Mouse (Mus musculus) myocyte (in vitro differentiated cells): Measurements from ENCODE around the gene Napepld. TPM values are rescaled to one million over a fixed set of nuclear protein-coding genes. Genes with fewer than 3 reads are reported as not detected.

Source experiments
- H3K27me3 ChIP-seq: one replicate; pipeline ENCODE4 v1.6.1; 2011; ENCODE audit not compliant: control insufficient read depth, insufficient read depth, insufficient read length
- H3K36me3 ChIP-seq: one replicate; pipeline ENCODE4 v1.6.1; 2011; ENCODE audit not compliant: control insufficient read depth, insufficient read depth
- H3K4me2 ChIP-seq: one replicate; pipeline ENCODE4 v1.6.1; 2011; ENCODE audit warnings: low read depth, control low read depth
- H3K4me3 ChIP-seq: one replicate; pipeline ENCODE4 v1.5.1; 2011; ENCODE audit warnings: mild to moderate bottlenecking, control low read depth, moderate library complexity
- H3K79me2 ChIP-seq: one replicate; pipeline ENCODE4 v1.6.1; 2011; ENCODE audit not compliant: control insufficient read depth, insufficient read depth
- H3ac ChIP-seq: one replicate; pipeline ENCODE4 v1.6.1; 2011; ENCODE audit not compliant: control insufficient read depth, insufficient read length
- CEBPB ChIP-seq: IDR thresholded peaks from 2 replicates; pipeline ENCODE4 v1.6.1; 2011; ENCODE audit warnings: mild to moderate bottlenecking, moderate library complexity; ENCODE audit not compliant: poor library complexity, insufficient read depth, severe bottlenecking
- E2F4 ChIP-seq: IDR thresholded peaks from one replicate; pipeline ENCODE4 v1.6.1; 2011; ENCODE audit warnings: mild to moderate bottlenecking, control low read depth, moderate library complexity; ENCODE audit not compliant: insufficient read depth
- MAX ChIP-seq: IDR thresholded peaks from one replicate; pipeline ENCODE4 v1.6.1; 2011; ENCODE audit warnings: low read depth, mild to moderate bottlenecking, control low read depth
- MYOD1 ChIP-seq, 3 experiments: IDR thresholded peaks; one replicate each; pipeline ENCODE4 v1.6.1; 2011; ENCODE audit warnings: control low read depth in 2 of 3, low read depth in 2 of 3, mild to moderate bottlenecking in 2 of 3, moderate library complexity in 1 of 3; ENCODE audit not compliant: insufficient read length in 2 of 3, control insufficient read depth in 1 of 3
- MYOG ChIP-seq, 3 experiments: IDR thresholded peaks; one replicate each; pipeline ENCODE4 v1.6.1; 2011; ENCODE audit warnings: control low read depth in 2 of 3, low read depth in 2 of 3, mild to moderate bottlenecking in 2 of 3; ENCODE audit not compliant: insufficient read length in 2 of 3, control insufficient read depth in 1 of 3, insufficient read depth in 1 of 3
- POLR2A ChIP-seq: IDR thresholded peaks from one replicate; pipeline ENCODE4 v1.6.1; 2011; ENCODE audit warnings: low read depth, mild to moderate bottlenecking, control low read depth, moderate library complexity; ENCODE audit not compliant: insufficient read length
- POLR2AphosphoS2 ChIP-seq: IDR thresholded peaks from one replicate; pipeline ENCODE4 v1.6.1; 2011; ENCODE audit warnings: low read depth, control low read depth; ENCODE audit not compliant: insufficient read length
- REST ChIP-seq: IDR thresholded peaks from one replicate; pipeline ENCODE4 v1.6.1; 2011; ENCODE audit warnings: mild to moderate bottlenecking, control low read depth, moderate library complexity; ENCODE audit not compliant: insufficient read depth, insufficient read length
- SRF ChIP-seq: IDR thresholded peaks from one replicate; pipeline ENCODE4 v1.6.1; 2011; ENCODE audit warnings: low read depth; ENCODE audit not compliant: control insufficient read depth, insufficient read length
- TCF12 ChIP-seq: IDR thresholded peaks from one replicate; pipeline ENCODE4 v1.6.1; 2011; ENCODE audit warnings: mild to moderate bottlenecking, control low read depth; ENCODE audit not compliant: poor library complexity, insufficient read depth, severe bottlenecking
- TCF3 ChIP-seq: IDR thresholded peaks from one replicate; pipeline ENCODE4 v1.6.1; 2011; ENCODE audit warnings: low read depth, control low read depth; ENCODE audit not compliant: insufficient read length
- USF1 ChIP-seq: IDR thresholded peaks from one replicate; pipeline ENCODE4 v1.6.1; 2011; ENCODE audit warnings: low read depth, mild to moderate bottlenecking, control low read depth, moderate library complexity
- polyA plus RNA-seq: library from polyadenylated mRNA; unstranded; fragments of >200 nt; fragmentation: generic; extraction: Trizol; gene quantifications from one replicate; pipeline ENCODE4 v1.2.1, GENCODE M21; 2012; ENCODE audit warnings: missing spikeins

Gene Napepld
- polyA plus RNA-seq, 1 experiment, result 0.66 TPM

GRCm38 (mm10) chr5:21724427-21724826, 23.2 kb upstream of the Napepld start:
- Histone ChIP-seq H3K36me3 (no peaks in the 10 kb centered on the region), H3K4me2 (no peak overlapping the region), H3ac (no peak overlapping the region), H3K4me3 (no peak overlapping the region), H3K27me3 (no peaks in the 10 kb centered on the region), H3K79me2 (no peaks in the 10 kb centered on the region)
- TF ChIP-seq SRF (no peak), MYOD1 (IDR thresholded peaks at IDR 0.05; ENCODE audit: control insufficient read depth in 1 of 3, insufficient read length in 2 of 3, low read depth in 2 of 3) (no peak), E2F4 (no peak), MAX (no peak), POLR2A (no peak), TCF12 (no peak), USF1 (no peak), MYOG (IDR thresholded peaks at IDR 0.05; ENCODE audit: control insufficient read depth in 1 of 3, insufficient read depth in 1 of 3, insufficient read length in 2 of 3, low read depth in 2 of 3) (no peak), REST (no peak), POLR2AphosphoS2 (no peak), TCF3 (no peak), CEBPB (no peak)

- H3K4me3 ChIP-seq, result no peak overlapping the region
- H3K36me3 ChIP-seq, result no peaks in the 10 kb centered on the region
- H3K4me2 ChIP-seq, result no peak overlapping the region
- TF ChIP-seq REST, result no peak
- H3K27me3 ChIP-seq, result no peaks in the 10 kb centered on the region
- H3K79me2 ChIP-seq, result no peaks in the 10 kb centered on the region
- no peak overlapping the region for H3ac ChIP-seq
Observed at GRCm38 (mm10) chr5:21719209-21719608, 18.0 kb upstream of the Napepld start.

- Histone ChIP-seq H3K4me2 (no peak overlapping the region), H3K27me3 (no peaks in the 10 kb centered on the region), H3K36me3 (no peaks in the 10 kb centered on the region), H3K79me2 (no peaks in the 10 kb centered on the region), H3ac (no peak overlapping the region), H3K4me3 (no peak overlapping the region)
- TF ChIP-seq MYOD1 (IDR thresholded peaks at IDR 0.05; ENCODE audit: control insufficient read depth in 1 of 3, insufficient read length in 2 of 3, low read depth in 2 of 3) (no peak), POLR2A (no peak), SRF (no peak), TCF12 (no peak), USF1 (no peak), POLR2AphosphoS2 (no peak), TCF3 (no peak), MAX (no peak), MYOG (IDR thresholded peaks at IDR 0.05; ENCODE audit: control insufficient read depth in 1 of 3, insufficient read depth in 1 of 3, insufficient read length in 2 of 3, low read depth in 2 of 3) (no peak), E2F4 (no peak), REST (no peak), CEBPB (no peak)
Observed at GRCm38 (mm10) chr5:21718546-21718945, 17.4 kb upstream of the Napepld start.

- Histone ChIP-seq H3ac (no peak overlapping the region), H3K4me3 (no peak overlapping the region), H3K27me3 (no peaks in the 10 kb centered on the region), H3K36me3 (no peaks in the 10 kb centered on the region), H3K4me2 (no peak overlapping the region), H3K79me2 (no peaks in the 10 kb centered on the region)
- TF ChIP-seq POLR2A (no peak), MAX (no peak), TCF12 (no peak), POLR2AphosphoS2 (no peak), MYOD1 (IDR thresholded peaks at IDR 0.05; ENCODE audit: control insufficient read depth in 1 of 3, insufficient read length in 2 of 3, low read depth in 2 of 3) (no peak), SRF (no peak), REST (no peak), USF1 (no peak), CEBPB (no peak), MYOG (IDR thresholded peaks at IDR 0.05; ENCODE audit: control insufficient read depth in 1 of 3, insufficient read depth in 1 of 3, insufficient read length in 2 of 3, low read depth in 2 of 3) (no peak), TCF3 (no peak), E2F4 (no peak)
Observed at GRCm38 (mm10) chr5:21717165-21717715, 16.0 kb upstream of the Napepld start.

GRCm38 (mm10) chr5:21714447-21714846, 13.3 kb upstream of the Napepld start:
- no peaks in the 10 kb centered on the region for H3K36me3 ChIP-seq
- H3ac ChIP-seq, result no peak overlapping the region
- H3K4me2 ChIP-seq, result no peak overlapping the region
- no peak overlapping the region for H3K4me3 ChIP-seq
- H3K79me2 ChIP-seq, result no peaks in the 10 kb centered on the region
- H3K27me3 ChIP-seq, result no peaks in the 10 kb centered on the region
- TF ChIP-seq POLR2AphosphoS2 (no peak), POLR2A (no peak), REST (no peak)
